Mouse (Mus musculus) stomach, postnatal 0 days (tissue): ENCODE results near the gene Vps25. TPM values are rescaled to one million over a fixed set of nuclear protein-coding genes. Genes with fewer than 3 reads are reported as not detected.
A peak's percentile ranks its signal among the peaks of the same experiment; 100 is the strongest.

Source experiments
- ATAC-seq: fragments of 200-750 bp; cut with Nextera tagmentation; 2 replicates; pipeline ENCODE4 v1.8.0; 2017; ENCODE audit not compliant: low FRiP score, low TSS enrichment
- DNase-seq: peaks from one replicate; pipeline ENCODE4 v3.0.0-alpha.2; 2016; ENCODE audit warnings: low spot score
- H3K27ac ChIP-seq: fragments of 300-500 bp; sonication (generic); replicated peaks from 2 replicates; pipeline ENCODE4 v1.5.1; 2014; ENCODE audit warnings: mild to moderate bottlenecking, control low read depth
- H3K27me3 ChIP-seq: fragments of 300-500 bp; sonication (generic); 2 replicates; pipeline ENCODE4 v1.6.1; 2014; ENCODE audit warnings: low read length; ENCODE audit not compliant: control insufficient read depth, insufficient read depth
- H3K36me3 ChIP-seq: fragments of 300-500 bp; sonication (generic); 2 replicates; pipeline ENCODE4 v1.6.1; 2014; ENCODE audit warnings: low read length, mixed read lengths; ENCODE audit not compliant: control insufficient read depth, insufficient read depth
- H3K4me1 ChIP-seq: fragments of 300-500 bp; sonication (generic); replicated peaks from 2 replicates; pipeline ENCODE4 v1.6.1; 2014; ENCODE audit warnings: antibody characterized with exemption; ENCODE audit not compliant: control insufficient read depth, insufficient read depth
- H3K4me2 ChIP-seq: fragments of 300-500 bp; sonication (generic); replicated peaks from 2 replicates; pipeline ENCODE4 v1.6.1; 2014; ENCODE audit warnings: low read depth, mild to moderate bottlenecking, control low read depth, moderate library complexity
- H3K4me3 ChIP-seq: fragments of 300-500 bp; sonication (generic); 2 replicates; pipeline ENCODE4 v1.5.1; 2014; ENCODE audit warnings: low read depth, low read length, control low read depth
- H3K9ac ChIP-seq: fragments of 300-500 bp; sonication (generic); 2 replicates; pipeline ENCODE4 v1.6.1; 2014; ENCODE audit warnings: mild to moderate bottlenecking, low read length, control low read depth, mixed read lengths
- H3K9me3 ChIP-seq: fragments of 300-500 bp; sonication (generic); 2 replicates; pipeline ENCODE4 v1.6.1; 2016; ENCODE audit warnings: low read length; ENCODE audit not compliant: control insufficient read depth
- CTCF ChIP-seq: IDR thresholded peaks from 2 replicates; pipeline ENCODE4 v1.5.1; 2016; ENCODE audit warnings: antibody characterized with exemption, low read depth, mild to moderate bottlenecking, moderate library complexity
- EP300 ChIP-seq: optimal IDR thresholded peaks from 2 replicates; pipeline ENCODE3; 2016; ENCODE audit warnings: antibody characterized with exemption
- WGBS: fragments of 180-500 bp; shearing (Covaris S2); extraction: QIAGEN DNeasy Blood & Tissue Kit; methylation state at CpG from one replicate; pipeline ENCODE4 v1.1.7; 2014; 5-methylcytosine and 5-hydroxymethylcytosine counted together
- polyA plus RNA-seq: library from polyadenylated mRNA; unstranded; fragments of >200 nt; fragmentation: Nextera tagmentation; extraction: Ambion mirVana; gene quantifications from 2 replicates; pipeline ENCODE4 v1.2.1, GENCODE M21; 2015

The Vps25 gene
- polyA plus RNA-seq, 1 experiment from 2014 or later, result 141 TPM

- no peak for TF ChIP-seq CTCF
- TF ChIP-seq EP300, result no peak
- Histone ChIP-seq H3K9ac (no peak overlapping the region), H3K4me3 (no peak overlapping the region), H3K27ac (no peak overlapping the region), H3K4me2 (no peak overlapping the region), H3K4me1 (peaks cover 12% of the 10 kb centered on the region; the same call in 1 of the 2 replicates), H3K9me3 (no peaks in the 10 kb centered on the region), H3K27me3 (no peaks in the 10 kb centered on the region), H3K36me3 (no peaks in the 10 kb centered on the region)
- no peak for ATAC-seq
- 59% methylated on average over 7 of the region's 7 CpGs for WGBS
- DNase-seq, result no peak
These were observed 27.3 kb downstream of the Vps25 start for GRCm38 (mm10) chr11:101280837-101281236.

- DNase-seq, result no peak
- Histone ChIP-seq H3K27ac (no peak overlapping the region), H3K9ac (no peak overlapping the region), H3K36me3 (peaks cover 5% of the 10 kb centered on the region; the same call in 1 of the 2 replicates), H3K4me1 (peaks cover 3% of the 10 kb centered on the region; the same call in 1 of the 2 replicates), H3K4me3 (no peak overlapping the region), H3K9me3 (no peaks in the 10 kb centered on the region), H3K27me3 (no peaks in the 10 kb centered on the region), H3K4me2 (no peak overlapping the region)
- TF ChIP-seq CTCF, result no peak
- TF ChIP-seq EP300, result no peak
- 22% methylated on average over 5 of the region's 5 CpGs for WGBS
- no peak for ATAC-seq
These were observed 29.4 kb downstream of the Vps25 start for GRCm38 (mm10) chr11:101282896-101283295.

GRCm38 (mm10) chr11:101283805-101284204, 30.3 kb downstream of the Vps25 start:
- peaks cover 5% of the 10 kb centered on the region; the same call in 1 of the 2 replicates for H3K36me3 ChIP-seq
- DNase-seq (no peak), ATAC-seq (peak; percentile 74)
- no peak for TF ChIP-seq EP300
- TF ChIP-seq CTCF, result no peak
- no peaks in the 10 kb centered on the region for H3K9me3 ChIP-seq
- H3K9ac ChIP-seq, result no peak overlapping the region
- H3K4me1 ChIP-seq, result no peaks in the 10 kb centered on the region
- H3K4me2 ChIP-seq, result no peak overlapping the region
- no peak overlapping the region for H3K4me3 ChIP-seq
- H3K27ac ChIP-seq, result 0 out of 2 replicates have a peak overlapping the region, but pooled peaks have one; percentile 10
- WGBS, result 61% methylated on average over 4 of the region's 4 CpGs
- no peaks in the 10 kb centered on the region for H3K27me3 ChIP-seq

- TF ChIP-seq EP300 (no peak), CTCF (no peak)
- Histone ChIP-seq H3K4me2 (no peak overlapping the region), H3K9me3 (no peaks in the 10 kb centered on the region), H3K9ac (no peak overlapping the region), H3K27ac (no peak overlapping the region), H3K4me3 (no peak overlapping the region), H3K36me3 (peaks cover 23% of the 10 kb centered on the region), H3K4me1 (no peaks in the 10 kb centered on the region), H3K27me3 (no peaks in the 10 kb centered on the region)
- ATAC-seq, result no peak
- 72% methylated on average over 9 of the region's 9 CpGs for WGBS
- no peak for DNase-seq
These were observed 33.8 kb downstream of the Vps25 start for GRCm38 (mm10) chr11:101287306-101287705.

- H3K36me3 ChIP-seq, result peaks cover 35% of the 10 kb centered on the region
- H3K4me1 ChIP-seq, result no peaks in the 10 kb centered on the region
- H3K27me3 ChIP-seq, result no peaks in the 10 kb centered on the region
- H3K4me2 ChIP-seq, result no peak overlapping the region
- DNase-seq (no peak), ATAC-seq (no peak)
- no peaks in the 10 kb centered on the region for H3K9me3 ChIP-seq
- no peak overlapping the region for H3K27ac ChIP-seq
- TF ChIP-seq EP300 (no peak), CTCF (no peak)
- H3K4me3 ChIP-seq, result no peak overlapping the region
- WGBS, result 92% methylated on average over 8 of the region's 8 CpGs
- H3K9ac ChIP-seq, result no peak overlapping the region
These were observed 37.7 kb downstream of the Vps25 start for GRCm38 (mm10) chr11:101291231-101291630.

GRCm38 (mm10) chr11:101295191-101295590, 41.7 kb downstream of the Vps25 start:
- Histone ChIP-seq H3K4me3 (no peak overlapping the region), H3K4me1 (no peaks in the 10 kb centered on the region), H3K9me3 (no peaks in the 10 kb centered on the region), H3K9ac (no peak overlapping the region), H3K36me3 (peaks cover 27% of the 10 kb centered on the region), H3K27me3 (no peaks in the 10 kb centered on the region), H3K4me2 (no peak overlapping the region), H3K27ac (no peak overlapping the region)
- no peak for TF ChIP-seq CTCF
- TF ChIP-seq EP300, result no peak
- DNase-seq (no peak), ATAC-seq (no peak)
- WGBS, result 95% methylated on average over 8 of the region's 8 CpGs
